Mouse (Mus musculus) forelimb bud, embryonic 11.5 days (tissue): ENCODE data around the gene E130114P18Rik.
A peak's percentile ranks its signal among the peaks of the same experiment; 100 is the strongest.

Experiments
- DNase-seq: peaks from one replicate; pipeline ENCODE4 v3.0.0-alpha.2; 2012; ENCODE audit warnings: low read depth, low spot score

The E130114P18Rik gene

GRCm38 (mm10) chr4:97648825-97649625, 128.9 kb downstream of the E130114P18Rik start:
- DNase-seq = no peak

- no peak for DNase-seq
These were observed 129.5 kb downstream of the E130114P18Rik start for GRCm38 (mm10) chr4:97648436-97648707.

- DNase-seq = peak; percentile 57
These were observed 130.0 kb downstream of the E130114P18Rik start for GRCm38 (mm10) chr4:97647700-97648435.

GRCm38 (mm10) chr4:97647236-97647635, 130.6 kb downstream of the E130114P18Rik start:
- DNase-seq = no peak

DNA sequence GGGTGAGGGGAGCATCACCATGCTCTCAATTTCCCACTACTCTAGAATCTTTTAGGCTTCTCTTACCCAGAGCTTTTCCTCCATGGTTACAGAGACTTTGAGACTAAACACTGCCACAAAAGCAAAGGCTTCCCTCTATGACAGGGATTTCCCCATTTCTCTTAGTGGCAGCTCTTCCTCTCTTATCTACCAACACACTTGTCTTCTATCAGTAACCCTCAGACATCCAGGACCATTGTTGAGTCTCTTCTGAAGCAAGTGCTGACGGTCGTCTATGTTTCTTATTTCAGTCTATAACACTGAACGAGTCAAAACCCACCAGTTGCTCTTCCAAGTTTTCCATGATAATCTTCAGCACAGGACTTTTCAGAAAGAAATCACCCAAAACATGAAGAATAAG, 137.5 kb downstream of the E130114P18Rik start:
- no peak for DNase-seq

DNA sequence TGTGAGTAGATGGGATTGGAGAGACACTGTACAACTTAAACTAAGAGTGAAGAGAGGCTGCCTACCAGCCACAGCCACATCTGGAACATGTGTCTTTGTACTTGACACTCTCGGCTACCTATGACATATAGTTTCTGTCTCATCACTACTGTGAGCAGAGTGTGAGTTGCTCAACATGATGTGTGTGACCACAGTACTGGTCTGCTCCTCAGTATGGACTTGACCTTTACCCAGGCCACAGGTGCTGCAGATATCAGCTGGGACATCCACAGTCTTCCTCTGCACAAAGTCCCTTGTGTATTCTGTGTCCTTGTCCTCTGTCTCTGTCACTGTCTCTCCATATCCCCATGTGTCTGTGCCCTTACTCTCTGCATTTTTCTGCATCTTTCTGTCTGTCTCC, 141.3 kb downstream of the E130114P18Rik start:
- no peak for DNase-seq

- DNase-seq = no peak
These were observed 142.1 kb downstream of the E130114P18Rik start for GRCm38 (mm10) chr4:97635757-97636292.

DNA sequence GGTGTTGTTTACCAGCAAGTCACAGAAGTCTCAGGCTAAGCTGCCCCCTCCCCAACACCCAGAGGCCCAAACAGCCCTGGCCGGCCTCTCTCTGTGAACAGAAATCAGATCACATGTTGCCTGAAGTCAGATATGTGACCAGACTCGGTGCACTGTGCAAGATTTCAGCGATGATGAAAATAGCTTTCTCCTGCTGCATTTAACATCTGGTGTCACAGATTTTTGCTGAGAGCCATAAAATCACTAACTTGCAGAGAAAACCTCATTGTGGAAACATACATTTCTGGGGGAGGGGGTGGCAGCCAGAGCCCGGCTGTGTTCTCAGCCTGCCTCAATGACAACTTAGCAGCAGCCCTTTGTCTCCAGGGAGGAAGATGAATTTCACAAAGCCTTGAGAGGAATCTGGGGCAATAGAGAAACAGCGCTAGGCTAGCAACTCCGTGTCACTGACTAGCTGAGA, 142.6 kb downstream of the E130114P18Rik start:
- DNase-seq = peak; percentile 69

DNA sequence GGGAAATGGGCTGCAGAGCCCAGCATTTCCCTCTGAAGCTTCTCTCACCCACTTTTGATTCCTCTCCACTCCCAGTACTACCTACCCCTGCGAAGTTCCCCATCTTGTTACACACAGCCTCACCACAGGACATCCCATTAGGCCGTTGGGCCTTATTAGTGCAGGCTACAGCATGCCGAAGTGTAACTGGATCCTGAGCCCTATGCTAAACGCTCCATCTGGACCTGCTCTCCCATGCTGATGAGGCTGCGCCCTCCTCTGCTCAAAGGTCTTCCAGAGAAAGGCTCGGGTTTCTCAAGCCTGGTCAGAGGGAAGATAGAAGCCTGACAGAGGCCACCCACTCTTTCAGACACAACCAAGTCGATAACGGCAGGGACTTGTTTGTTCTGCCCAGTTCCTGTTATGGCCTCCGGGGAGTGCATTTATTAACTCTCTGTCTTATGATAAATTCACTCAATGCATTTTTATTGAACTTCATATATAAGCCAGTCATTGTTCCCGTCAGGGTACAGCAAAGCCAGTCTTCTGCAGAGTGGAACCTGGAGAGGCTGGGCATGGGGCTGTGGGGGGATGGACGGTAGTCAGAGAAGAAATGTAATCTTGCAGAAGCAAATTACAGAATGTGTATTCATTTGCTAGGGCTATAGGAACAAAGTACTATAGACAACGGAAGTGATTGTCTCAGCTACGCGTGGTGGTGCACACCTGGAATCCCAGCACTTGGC, 148.8 kb downstream of the E130114P18Rik start:
- DNase-seq = peak; percentile 89

DNA sequence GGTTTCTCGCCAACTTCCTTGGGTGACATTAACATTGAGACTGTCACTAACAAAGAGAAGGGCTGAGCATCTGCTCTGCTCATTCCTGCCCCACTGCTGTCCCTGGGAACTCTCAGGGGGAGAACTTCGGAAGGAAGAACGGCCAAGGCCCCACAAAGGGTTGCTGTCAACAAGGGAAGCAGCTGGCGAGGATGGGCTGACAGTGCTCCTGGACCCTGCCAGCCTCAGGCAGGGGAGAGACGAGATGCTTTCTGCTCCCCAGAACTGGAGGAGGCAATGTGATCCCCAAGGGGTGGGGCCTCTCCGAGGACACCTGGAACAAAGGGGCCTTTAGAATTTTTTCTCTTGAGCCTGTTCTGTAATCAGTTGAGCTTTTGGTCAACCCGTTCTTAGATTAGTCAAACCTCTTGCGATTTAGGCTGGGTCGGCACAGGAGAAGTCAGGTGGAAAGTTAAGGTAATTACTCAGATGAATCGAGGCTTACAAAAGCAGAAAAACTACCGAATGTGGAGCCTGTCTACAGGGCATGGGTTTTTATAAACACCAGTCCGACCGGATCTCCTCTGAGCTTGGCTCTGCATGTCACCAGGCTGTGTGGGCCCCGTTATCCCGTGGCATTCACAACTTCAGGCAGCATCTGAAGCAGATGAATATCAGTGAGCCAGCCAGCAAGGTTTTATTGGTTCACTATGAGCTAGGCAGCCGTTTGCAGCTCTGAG, 151.7 kb downstream of the E130114P18Rik start:
- DNase-seq = no peak

DNA sequence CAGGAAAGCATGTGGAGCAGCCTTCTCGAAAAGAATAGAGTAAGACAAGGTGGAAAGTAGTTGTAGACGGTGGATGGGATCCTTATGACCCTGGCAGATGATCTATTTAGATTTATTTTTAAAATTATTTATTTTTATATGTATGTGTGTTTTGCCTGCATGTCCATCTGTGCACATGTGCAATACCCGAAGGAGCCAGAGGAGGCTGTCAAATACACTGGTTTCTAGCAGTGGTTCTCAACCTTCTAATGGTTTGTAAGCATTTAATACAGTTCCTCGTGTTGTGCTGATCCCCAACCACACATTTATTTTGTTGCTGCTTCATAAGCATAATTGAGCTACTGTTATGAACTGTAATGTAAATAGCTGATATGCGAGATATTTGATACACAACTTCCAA, 154.7 kb downstream of the E130114P18Rik start:
- DNase-seq = no peak

GRCm38 (mm10) chr4:97621731-97622130, 156.1 kb downstream of the E130114P18Rik start:
- DNase-seq = no peak

DNA sequence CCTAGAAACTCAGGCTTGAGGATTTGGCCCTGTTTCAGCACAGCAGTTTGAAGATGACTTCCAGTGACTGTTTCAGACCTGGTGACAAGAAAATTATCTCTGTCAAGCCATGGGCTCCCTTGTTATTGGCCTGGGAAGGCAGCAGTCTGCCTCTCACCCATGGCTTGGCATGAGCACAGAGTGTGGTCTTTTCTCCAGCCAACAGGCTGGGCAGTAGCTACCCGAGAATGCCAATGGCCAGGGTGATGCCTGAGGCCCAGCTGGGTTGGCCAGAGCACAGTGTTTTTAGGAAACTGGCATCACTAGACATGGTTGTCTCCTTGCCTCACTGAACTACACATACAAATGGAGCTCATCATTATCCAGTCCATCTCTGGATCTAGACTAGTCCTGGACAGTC, 157.5 kb downstream of the E130114P18Rik start:
- DNase-seq = no peak

DNA sequence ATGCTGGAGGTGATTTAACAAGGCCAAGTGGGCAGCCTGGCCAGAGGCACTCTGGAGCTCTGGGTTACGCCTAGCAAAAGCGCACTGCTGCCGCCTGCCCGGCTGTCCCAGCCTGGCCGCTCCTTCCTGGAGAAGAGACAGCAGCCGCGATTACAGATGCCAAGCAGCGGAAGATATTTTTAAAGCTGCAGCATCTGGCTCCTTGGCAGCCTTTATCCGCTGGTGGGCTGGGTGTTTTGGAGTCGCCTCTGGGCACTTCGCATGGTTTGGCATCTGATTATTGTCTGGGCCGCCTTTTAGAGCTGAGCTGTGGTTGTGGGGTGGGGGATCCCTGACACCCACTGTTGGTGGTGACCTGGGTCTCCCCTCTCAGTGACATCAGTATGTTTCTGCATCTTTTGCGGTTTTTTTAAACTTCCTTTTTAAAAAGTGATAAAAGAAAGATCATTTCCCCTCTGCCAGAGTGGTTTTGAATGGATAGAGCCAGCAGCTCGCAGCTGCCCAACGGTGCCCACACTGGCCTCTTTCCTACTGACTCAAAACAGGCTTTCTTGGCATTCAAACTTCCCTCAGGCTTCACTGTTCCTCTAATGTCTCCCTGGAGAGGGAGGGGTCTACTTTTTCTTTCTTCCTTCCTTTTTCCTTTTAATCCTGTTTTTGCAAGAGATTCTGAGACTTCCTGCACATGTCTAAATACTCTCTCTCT, 159.1 kb downstream of the E130114P18Rik start:
- DNase-seq = no peak

- DNase-seq = no peak
These were observed 162.8 kb downstream of the E130114P18Rik start for GRCm38 (mm10) chr4:97615031-97615430.

DNA sequence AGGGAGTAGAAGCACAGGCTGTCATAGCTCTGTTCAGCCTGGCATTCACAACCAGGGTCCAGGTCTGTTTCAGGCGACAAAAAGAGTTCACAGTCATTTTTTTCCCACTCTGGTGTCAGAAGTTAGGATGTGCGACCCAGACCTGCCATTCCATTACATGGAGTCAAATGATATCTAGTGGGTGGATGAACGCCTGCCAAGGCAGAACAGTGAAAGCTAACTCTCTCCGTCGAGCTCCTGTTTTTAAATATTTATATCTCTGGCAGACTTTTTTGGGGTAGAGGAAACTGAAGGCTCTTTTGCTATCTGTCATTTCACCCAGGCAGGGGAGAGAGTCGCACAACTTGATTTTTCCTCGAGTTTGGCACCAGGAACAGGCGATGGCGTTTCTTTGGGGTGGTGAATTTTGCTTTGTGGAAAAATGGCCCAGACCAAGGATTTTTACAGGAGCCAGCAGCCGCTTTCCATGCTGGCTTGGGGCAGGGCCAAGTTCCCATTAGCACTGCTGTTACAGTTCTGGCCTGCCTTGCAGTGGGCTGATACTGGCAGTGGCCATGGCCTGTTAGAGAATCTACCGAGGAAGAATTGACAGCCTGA, 166.5 kb downstream of the E130114P18Rik start:
- no peak for DNase-seq

- DNase-seq = no peak
These were observed 167.8 kb downstream of the E130114P18Rik start for GRCm38 (mm10) chr4:97609831-97610727.

DNA sequence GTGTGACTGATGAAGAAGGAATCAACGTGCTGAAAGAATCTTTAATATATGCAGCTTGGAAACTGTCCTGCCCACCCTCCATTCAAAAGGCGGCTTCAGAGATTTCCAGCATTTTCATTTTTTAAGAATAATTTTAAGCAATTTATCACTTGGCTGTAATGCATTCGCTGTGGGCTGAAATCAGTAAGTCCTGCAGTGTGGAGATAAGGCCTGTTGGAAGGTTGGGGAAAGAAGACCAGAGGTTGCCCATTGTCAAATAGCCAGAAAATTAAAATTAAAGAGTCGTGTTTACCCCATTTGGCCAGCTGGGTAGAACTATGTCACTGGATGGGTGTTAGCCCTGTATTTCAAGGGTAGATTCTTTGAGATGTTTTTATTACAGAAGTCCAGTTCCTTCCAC, 168.5 kb downstream of the E130114P18Rik start:
- DNase-seq = no peak

GRCm38 (mm10) chr4:97608728-97609127, 169.2 kb downstream of the E130114P18Rik start:
- DNase-seq = no peak
